Mouse (Mus musculus) left cerebral cortex, adult 2 months (tissue): Measurements from ENCODE around the gene Ldlrap1. TPM values are rescaled to one million over a fixed set of nuclear protein-coding genes. Genes with fewer than 3 reads are reported as not detected.

Experiments
- DNase-seq, 2 experiments: peaks; one replicate each; pipeline ENCODE4 v3.0.0; 2021 to 2022; ENCODE audit warnings: low spot score in 2 of 2, mixed read lengths in 1 of 2; ENCODE audit errors: extremely low spot score in 1 of 2
- H3K27ac ChIP-seq: fragments of 200-600 bp; 2 replicates; pipeline ENCODE4 v1.8.1; 2022
- H3K4me3 ChIP-seq: fragments of 200-600 bp; 2 replicates; pipeline ENCODE4 v1.8.1; 2022
- CTCF ChIP-seq: fragments of 200-600 bp; IDR thresholded peaks from 2 replicates; pipeline ENCODE4 v1.8.1; 2022; ENCODE audit warnings: antibody characterized with exemption, mild to moderate bottlenecking, moderate library complexity
- intact Hi-C: fragments of 180-260 bp; cut with DNase I; formaldehyde crosslinking; loops from one replicate; pipeline ENCODE4 v1.15.1; 2025
- total RNA-seq, 2 experiments: library from RNA; stranded (reverse); gene quantifications; 2 replicates each; pipeline ENCODE4 v1.2.3; 2021

Gene Ldlrap1
- total RNA-seq, 2 experiments from 2014 or later, result 3.4 to 3.7 TPM

- no peak for TF ChIP-seq CTCF
- DNase-seq, result no peak
- H3K27ac ChIP-seq, result no peak overlapping the region
- intact Hi-C loops, result no loop called here
- H3K4me3 ChIP-seq, result no peak overlapping the region
Measured at GRCm38 (mm10) chr4:134772805-134773674, 5.2 kb upstream of the Ldlrap1 start.

GRCm38 (mm10) chr4:134769891-134770290, 2.1 kb upstream of the Ldlrap1 start:
- no peak for DNase-seq
- Histone ChIP-seq H3K4me3 (no peak overlapping the region), H3K27ac (no peak overlapping the region)
- intact Hi-C loops, result no loop called here
- TF ChIP-seq CTCF, result no peak

- intact Hi-C loops, result no loop called here
- Histone ChIP-seq H3K4me3 (no peak overlapping the region), H3K27ac (no peak overlapping the region)
- TF ChIP-seq CTCF, result no peak
- no peak for DNase-seq
Measured at GRCm38 (mm10) chr4:134769081-134769811, 1.4 kb upstream of the Ldlrap1 start.

DNA sequence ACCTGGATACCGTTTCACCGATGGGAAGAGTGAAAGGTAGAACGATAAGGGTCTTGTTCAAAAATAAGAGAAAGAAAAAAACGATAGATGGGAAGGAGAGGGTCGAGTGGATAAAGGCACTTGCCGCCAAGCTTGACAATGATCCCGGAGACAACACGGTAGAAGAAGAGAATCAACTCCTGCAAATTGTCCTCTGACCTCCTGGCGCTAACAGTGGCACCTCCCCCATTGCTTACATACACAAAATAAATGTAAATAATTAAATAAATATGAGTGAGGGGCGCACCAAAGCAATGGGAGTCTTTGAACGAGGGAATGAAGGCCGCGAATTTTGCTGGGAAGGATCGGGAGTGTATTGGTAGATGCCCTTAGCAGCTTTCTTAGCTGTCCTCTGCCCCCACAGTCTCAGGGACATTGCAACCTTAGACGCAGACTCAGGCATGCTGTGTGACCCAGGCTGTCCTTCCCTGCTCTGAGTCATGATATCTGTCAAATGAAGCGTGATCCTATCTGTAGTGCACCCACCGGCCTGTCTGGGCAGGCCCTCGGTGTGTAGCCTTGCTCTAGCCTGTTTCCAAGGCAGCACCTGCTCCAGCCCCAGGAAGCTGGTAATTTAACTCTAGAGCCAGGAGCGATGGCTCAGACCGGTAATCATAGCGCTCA, 533 bp upstream of the Ldlrap1 start:
- no peak for TF ChIP-seq CTCF
- DNase-seq, result no peak
- Histone ChIP-seq H3K27ac (no peak overlapping the region), H3K4me3 (peak overlapping the region; percentile 78)
- intact Hi-C loops, result no loop called here

GRCm38 (mm10) chr4:134766904-134767425, 859 bp downstream of the Ldlrap1 start:
- H3K4me3 ChIP-seq, result peak overlapping the region; percentile 78
- intact Hi-C loops, result no loop called here
- no peak overlapping the region; the same call in 1 of the 2 replicates for H3K27ac ChIP-seq
- DNase-seq, result no peak
- TF ChIP-seq CTCF, result no peak; the same call in 1 of the 2 replicates

DNA sequence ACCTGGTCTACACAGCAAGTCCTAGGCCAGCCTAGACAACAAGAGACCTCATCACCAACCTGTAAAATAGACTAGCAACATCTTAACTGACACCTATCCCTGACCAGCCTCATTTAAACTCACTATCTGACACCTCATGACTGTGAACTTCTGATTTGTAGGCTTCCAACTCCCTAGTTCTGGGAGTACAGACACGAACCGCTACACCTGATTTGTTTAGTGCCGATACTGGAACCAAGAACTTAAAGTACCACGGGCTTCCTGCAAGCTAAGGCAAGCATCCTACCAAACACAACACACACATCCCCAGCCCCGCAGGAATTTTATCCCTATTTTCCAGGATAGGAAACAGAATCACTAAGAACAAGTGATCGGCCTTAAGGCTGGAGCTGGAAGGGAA, 1.5 kb downstream of the Ldlrap1 start:
- no peak for DNase-seq
- no peak for TF ChIP-seq CTCF
- intact Hi-C loops, result no loop called here
- Histone ChIP-seq H3K4me3 (no peak overlapping the region), H3K27ac (no peak overlapping the region)

GRCm38 (mm10) chr4:134764333-134764732, 3.5 kb downstream of the Ldlrap1 start:
- no peak for TF ChIP-seq CTCF
- intact Hi-C loops, result no loop called here
- no peak overlapping the region for H3K4me3 ChIP-seq
- DNase-seq, result no peak
- no peak overlapping the region for H3K27ac ChIP-seq

GRCm38 (mm10) chr4:134762360-134762759, 5.5 kb downstream of the Ldlrap1 start:
- no peak for TF ChIP-seq CTCF
- intact Hi-C loops, result no loop called here
- Histone ChIP-seq H3K4me3 (no peak overlapping the region), H3K27ac (no peak overlapping the region)
- DNase-seq, result no peak

DNA sequence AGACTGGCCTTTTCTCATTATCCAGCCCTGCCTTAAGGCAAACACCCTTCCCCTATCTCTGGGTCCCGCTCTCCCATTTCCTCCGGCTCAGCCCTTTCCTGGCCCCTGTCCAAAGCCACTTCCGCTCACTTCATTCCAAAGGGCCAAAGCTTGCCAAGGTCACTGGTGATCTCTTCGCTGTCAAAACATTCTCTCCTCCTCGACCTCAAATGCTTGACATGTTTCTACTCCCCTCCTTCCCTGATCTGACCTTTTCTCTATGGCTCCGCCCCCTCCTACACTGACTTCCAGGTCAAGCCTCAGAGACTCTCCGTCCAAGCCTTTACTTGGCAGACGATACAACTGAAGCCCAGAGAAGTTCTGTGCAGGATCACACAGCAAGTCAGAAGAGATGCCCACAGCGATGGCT, 7.0 kb downstream of the Ldlrap1 start:
- no peak for DNase-seq
- no peak overlapping the region for H3K4me3 ChIP-seq
- no peak overlapping the region for H3K27ac ChIP-seq
- intact Hi-C loops, result no loop called here
- TF ChIP-seq CTCF, result no peak

GRCm38 (mm10) chr4:134760281-134760680, 7.5 kb downstream of the Ldlrap1 start:
- intact Hi-C loops, result no loop called here
- TF ChIP-seq CTCF, result no peak

GRCm38 (mm10) chr4:134759564-134759963, 8.3 kb downstream of the Ldlrap1 start:
- Histone ChIP-seq H3K27ac (no peak overlapping the region), H3K4me3 (no peak overlapping the region)
- TF ChIP-seq CTCF, result no peak
- intact Hi-C loops, result no loop called here
- DNase-seq, result no peak

More at GRCm38 (mm10) chr4:134760281-134760680, 7.5 kb downstream of the Ldlrap1 start:
- H3K27ac ChIP-seq, result no peak overlapping the region
- no peak overlapping the region for H3K4me3 ChIP-seq
- DNase-seq, result no peak

- no peak for TF ChIP-seq CTCF
- no peak for DNase-seq
- H3K4me3 ChIP-seq, result no peak overlapping the region
- H3K27ac ChIP-seq, result no peak overlapping the region
- intact Hi-C loops, result no loop called here
Measured at GRCm38 (mm10) chr4:134758922-134759321, 8.9 kb downstream of the Ldlrap1 start.
